Mouse (Mus musculus) MN1 (cell line): ENCODE measurements at regions not wholly inside any gene's neighbourhood (a gene's known extent, or its start where the extent isn't known, plus 50 kb on each side); places are given as distances from the start of the nearest gene placed in this dataset.

Experiments
- DNase-seq: peaks from one replicate; pipeline ENCODE4 v3.0.0-alpha.2; 2016; ENCODE audit warnings: low spot score

DNA sequence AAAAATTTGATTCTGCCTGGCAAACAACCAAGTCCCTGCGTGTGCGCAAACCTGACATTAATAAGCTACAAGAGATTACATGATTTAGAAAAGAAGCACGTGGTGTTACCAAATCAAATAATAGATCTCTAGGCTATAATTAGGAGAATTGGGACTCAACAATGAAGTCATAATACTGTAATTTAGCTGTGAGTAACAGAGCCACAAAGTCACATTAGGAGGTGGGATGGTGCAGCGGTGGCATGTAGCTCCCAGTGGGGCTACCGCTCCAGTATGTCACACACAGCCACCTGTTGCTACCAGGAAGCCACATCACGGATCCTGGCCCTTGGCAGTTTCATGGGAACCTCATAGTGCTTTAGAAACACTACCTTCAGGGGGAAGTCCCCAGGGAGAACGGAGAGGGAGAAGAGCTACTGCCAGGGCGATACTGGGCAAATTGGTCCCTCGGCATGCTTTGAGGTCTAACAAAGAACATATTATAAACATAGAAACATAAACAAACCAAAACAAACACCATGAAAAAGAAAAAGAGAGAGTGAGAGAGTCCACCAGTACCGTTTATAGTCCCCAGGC, 551.2 kb downstream of the Insc start:
- DNase-seq, result no peak

DNA sequence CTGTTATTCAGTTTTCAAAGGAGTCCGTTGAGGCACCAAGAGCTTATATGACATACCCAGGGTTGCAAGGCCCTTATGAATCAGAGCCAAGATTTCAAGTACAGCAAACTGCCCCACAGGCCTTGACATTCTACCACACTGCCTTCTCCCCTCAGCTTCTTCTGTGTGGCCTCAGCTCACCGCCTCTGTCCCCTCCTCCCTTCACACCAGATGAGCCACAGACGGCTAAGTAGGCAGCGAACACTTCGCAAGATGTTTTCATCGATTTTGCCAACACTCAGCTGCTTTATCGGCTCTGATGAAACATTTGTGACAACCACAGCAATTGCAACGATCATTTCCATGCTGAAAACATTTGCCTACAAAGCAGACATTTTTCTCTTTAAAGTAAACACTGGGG, 556.7 kb downstream of the Insc start:
- DNase-seq, result no peak

DNA sequence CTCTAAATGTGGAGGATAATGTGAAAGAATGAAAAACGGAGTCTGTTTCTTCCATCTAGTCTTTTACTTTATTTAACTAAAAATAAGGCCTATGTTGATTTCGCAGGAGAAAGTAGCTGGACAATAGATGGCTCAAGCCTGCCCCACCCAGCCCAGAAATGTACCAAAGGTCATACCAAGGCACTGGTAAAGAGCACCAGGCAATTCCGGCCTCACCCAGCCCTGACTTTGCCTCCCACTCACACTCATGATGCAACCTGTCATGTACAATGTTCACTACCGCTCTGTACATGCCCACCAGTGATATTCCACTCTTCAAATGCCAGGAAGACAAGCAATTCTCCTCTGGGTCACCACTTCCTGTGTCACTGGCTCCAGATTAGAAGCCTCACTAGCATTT, 564.9 kb downstream of the Insc start:
- DNase-seq, result no peak

DNA sequence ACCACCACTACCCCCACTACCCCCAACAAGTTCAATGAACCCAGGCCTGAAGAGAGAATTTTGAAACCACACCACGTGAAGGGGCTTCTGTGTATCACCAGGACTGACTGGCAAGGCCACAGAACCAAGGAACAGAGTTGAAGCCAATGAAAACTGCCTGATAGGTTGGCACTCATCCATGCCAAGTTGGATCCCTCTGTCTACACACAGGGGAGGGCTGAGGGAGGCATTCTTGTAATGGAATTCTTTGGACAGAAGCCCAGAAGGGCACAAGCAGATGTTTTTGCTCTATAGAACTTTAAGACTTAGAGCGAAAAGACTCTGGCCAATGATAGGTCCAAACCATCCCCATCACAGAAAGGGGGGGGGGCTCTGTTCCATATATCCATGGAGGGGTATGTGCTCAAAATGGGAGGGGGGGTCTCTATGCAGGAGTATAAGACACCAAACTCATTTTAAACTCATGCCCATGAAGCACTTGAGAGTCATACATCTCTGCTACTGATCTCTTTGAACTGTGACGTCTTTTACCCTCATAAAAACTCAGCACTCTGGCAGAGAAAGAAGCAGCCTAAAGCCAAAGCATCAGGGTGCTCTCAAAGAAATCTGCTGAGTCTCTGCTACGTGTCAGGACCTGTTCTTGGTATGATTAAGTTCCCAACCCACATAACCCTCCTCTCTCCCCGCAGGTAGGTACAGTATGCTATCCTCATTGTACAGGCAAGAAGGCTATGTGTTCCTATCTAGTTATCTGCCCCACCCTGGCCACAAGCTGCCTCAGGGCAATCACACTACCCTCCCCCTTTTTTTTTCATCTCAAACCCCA, 567.1 kb downstream of the Insc start:
- DNase-seq, result no peak

DNA sequence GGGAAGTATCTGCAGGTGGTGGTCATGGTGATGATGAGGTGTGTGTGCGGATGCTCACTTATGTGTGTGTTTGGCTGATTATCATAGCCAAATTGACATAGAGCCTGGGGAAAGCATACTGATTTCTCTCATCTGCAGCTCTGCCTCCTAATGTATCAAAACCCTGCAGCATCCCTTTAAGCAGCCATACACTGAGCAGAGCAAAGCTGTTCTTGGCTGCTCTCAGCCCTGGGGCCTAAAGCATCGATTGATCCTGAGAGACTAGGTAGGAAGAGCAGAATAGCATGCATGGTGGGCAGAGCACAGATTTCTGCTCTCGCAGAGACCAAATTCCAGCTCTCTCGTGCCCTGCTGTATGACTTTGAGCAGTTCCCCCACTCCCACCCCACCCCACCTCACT, 576.0 kb downstream of the Insc start:
- DNase-seq, result no peak

DNA sequence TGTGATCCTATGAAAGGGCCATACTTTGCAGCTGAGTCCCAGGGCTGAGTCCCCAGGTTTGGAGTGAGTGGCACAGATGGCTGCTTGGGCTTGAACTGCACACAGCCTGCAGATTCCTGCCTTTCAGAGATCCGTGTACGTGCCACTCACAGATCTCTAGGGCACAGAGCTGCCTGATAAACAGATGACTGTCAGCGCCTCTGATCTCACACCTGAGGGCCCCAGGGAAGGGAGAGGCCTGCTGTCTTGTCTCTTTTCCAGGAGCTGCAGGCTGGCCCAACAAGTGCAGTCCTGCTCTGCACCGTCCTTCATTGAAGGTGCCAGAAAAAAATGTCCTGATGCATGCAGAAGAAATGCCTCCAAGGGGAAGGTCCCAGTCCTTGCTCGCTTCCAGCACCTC, 579.5 kb downstream of the Insc start:
- DNase-seq, result no peak

DNA sequence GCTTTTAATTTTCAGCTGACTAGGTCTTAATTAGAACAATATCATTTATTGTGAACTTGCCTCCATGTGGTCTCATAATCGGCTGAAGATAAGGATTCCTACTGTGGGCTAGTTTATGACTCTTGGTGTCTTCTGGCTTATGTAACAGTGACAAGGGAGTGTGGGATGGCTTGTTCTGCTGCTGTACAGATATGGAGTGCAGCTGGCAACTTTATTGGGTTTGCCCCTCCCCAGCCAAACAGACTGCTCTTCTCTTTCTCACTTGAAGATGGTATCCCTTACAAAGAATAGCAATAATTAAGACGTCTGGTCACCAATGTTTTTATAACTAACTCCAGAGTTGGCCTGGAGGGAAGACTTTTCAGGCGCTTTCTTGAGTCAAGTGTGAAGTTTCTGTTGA, 584.8 kb downstream of the Insc start:
- DNase-seq, result no peak

DNA sequence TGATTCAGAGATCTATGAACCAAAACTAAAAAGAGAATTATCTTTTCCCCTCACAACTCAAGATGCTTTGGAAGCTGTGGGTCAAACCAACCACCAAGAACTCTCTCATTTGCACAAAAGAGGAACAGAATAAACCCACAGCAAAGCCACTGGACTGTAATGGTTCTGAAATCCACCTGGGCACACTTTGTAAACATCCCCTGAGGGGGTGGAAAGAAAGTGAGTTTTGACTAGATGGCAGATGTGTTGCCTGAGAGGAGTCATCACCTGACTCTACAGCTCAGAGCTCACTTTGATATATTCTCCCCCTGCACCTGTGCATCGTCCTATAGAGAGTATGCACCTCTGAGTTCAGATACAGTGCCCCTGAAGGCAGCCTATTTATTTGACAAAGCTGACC, 588.2 kb downstream of the Insc start:
- DNase-seq, result no peak

DNA sequence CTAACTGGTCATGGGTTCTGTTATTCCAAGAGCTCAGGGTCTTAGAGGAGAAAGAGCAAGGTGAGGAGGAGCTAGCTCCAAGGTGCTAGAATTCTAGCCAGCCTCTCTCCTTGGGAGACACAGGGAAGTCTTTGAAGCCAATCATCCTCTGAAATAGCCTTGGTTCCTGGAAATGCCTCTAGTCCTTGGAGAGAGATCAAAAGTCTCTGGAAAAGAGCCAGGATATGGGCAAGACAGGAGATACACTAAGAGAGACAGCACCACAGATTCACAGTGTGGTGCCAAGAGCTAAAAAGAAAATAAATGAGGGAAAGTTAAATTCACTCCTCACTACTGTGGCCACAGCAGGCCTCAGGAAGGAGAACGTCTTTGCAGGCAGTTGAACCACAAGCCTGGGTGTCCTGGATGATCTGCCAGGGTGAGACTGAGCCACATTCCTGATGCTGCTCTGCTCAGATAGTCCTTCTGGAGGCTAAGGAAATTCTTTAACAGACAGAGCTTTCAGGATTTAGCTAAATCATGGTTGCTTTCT, 589.6 kb downstream of the Insc start:
- no peak for DNase-seq

DNA sequence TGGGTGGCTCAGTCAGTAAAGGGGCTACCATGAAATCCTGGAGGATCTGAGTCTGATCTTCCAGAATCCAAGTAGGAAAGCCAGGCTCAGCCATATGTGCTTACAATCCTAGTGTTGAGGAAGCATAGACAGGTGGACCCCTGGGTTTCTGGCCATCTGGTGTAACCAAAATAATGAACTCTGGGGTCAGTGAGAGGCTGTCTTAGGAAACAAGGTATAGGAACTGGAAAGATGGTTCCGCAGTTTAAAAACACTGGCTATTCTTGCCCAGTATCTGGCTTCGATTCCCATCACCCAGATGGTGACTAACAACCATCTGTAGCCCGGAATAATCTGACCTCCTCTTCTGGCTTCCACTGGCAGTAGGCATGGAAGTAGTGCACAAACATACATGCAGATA, 591.6 kb downstream of the Insc start:
- no peak for DNase-seq

DNA sequence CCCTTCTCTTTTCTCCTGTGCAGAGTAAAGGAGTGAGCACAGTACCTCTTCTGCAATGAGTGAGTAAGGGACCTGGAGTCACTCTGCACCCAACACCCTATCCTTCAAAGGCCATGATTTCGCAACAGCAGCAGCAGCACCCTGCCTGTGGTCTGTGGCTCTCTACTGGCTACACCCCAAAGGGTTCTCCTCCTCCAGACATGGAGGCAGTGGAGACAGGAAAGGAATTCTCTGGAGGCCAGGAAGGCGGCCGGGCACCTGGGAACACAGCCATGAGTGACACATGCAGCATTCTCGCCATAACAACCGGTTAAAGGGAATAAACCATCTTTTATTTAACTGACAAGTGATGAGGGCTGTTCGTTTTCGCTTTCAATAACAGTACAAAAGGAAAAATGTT, 596.7 kb downstream of the Insc start:
- DNase-seq, result no peak

DNA sequence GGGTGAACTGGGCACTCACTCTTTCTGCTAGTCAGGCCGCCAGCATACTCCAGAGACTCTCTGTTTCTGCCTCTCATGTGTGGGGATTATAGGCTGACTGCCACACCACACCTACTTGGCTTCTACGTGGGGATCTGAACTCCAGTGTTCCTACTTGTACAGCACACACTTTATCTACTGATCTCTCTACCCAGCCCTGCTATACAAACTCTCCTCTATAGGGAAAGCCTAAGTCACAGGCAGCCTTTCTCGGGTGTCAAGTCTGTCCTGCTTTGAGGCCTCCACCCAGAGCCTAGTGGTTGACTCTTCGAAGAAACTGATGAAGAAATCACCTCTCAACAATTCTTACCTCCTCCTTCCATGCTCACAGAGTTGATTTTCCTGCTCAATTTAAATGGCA, 597.5 kb downstream of the Insc start:
- DNase-seq, result no peak

DNA sequence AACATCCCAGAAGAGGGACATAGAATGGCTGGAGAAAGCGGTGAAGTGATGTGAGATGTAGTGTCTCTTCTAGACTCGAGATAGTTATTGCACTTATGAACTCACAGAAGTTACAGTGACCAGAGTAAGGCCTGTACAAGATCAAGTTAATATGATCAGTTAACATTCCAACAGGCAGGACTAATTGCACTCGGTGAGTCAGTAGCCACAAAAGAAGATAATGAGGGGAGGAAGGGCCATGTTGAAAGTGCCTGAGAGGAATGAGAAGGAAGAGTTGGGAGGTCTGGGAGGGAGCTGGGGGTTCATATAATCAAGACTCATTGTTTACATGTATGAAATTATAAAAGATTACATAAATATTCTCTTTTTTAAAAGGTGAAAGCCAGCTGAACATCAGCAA, 602.3 kb downstream of the Insc start:
- no peak for DNase-seq

DNA sequence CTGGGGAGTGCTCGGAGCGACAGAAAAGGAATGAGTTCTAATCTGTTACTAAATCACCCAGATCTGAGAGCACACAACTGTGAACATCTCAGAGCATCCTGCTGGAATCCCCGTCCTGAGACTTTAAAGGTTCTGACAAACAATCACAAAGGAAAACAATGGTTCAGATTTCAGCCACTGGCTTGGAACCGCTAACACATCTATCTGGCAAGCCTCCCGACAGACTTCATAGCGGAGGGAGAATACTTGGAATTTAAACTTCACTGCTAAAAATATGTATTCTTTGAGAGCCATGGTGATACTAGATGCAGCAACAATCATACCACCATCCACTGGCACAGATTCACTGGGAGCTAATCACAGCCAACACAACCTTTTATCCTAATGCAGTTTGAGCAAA, 615.2 kb downstream of the Insc start:
- no peak for DNase-seq

DNA sequence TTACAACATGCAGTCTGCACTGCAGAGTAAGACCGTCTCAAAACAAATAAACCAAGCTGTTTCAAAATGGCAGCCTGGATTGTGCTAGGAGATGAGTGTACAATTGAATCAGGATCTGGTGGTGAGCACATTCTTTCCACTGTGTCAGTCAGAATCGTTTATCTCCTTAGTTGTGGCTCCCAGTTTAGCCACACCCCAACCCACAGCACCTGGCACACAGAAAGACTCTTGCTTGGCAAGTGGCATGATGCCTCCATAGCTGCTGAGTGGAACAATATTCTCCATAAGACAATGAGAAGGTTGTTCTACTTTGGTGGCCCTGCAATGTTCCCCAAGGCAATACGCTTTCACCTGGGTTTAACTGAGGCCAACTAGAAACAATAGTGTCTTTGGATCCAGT, 616.6 kb downstream of the Insc start:
- no peak for DNase-seq

DNA sequence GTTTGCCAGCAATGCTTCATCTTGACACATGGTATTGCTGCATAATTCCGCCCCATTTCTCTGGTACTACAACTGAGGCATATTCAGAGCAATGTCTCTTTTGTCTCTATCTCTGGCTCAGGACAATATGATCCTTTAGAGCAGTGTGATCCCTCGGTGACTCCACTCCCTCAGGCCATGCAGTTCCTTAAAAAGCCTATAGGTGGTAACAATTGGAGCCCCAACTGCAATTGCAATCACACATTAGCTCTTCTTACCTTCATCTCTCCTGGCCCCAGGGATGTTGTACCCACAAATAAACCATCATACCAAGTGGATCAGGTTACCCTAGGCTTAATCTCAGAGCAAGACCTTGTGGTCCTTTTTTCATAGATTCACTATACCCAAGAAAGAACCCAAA, 618.6 kb downstream of the Insc start:
- DNase-seq, result no peak

DNA sequence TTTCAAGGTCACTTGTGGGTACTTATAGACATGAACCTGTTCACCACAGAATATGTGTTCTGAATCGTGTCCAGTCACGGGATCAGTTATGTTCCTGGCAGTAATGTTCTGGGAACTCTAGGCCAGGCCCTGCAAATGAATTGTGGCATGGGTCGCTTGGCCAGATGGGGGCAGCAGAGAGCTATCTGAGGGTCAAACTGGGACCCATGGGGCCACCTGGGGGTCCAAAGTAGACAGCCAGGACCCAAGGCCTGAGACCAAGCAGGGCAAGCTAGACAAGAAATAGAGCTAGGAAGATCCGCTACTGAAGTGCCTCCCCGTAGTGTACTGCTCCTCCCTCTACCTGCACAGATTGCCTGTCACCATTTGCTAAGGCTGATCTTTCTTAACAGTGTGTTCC, 623.4 kb downstream of the Insc start:
- no peak for DNase-seq

DNA sequence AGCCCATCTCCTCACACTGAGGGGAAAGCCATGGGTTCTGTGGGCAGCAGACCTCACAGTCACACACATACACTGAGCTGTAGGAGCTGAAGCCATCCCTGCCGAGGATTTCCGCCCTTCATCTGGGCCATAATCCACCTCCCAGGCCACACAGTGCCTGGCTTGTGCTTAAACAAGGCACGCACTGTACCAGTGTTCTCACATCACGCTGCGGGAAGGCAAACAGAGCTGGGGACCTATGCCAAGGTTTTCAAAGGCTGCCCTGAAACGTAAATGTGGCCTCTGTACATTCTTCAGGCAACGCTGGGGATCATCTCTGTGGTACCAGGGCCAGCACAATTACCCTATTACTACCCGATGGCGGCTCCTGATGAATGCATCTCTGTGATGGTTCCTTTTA, 627.6 kb downstream of the Insc start:
- no peak for DNase-seq

DNA sequence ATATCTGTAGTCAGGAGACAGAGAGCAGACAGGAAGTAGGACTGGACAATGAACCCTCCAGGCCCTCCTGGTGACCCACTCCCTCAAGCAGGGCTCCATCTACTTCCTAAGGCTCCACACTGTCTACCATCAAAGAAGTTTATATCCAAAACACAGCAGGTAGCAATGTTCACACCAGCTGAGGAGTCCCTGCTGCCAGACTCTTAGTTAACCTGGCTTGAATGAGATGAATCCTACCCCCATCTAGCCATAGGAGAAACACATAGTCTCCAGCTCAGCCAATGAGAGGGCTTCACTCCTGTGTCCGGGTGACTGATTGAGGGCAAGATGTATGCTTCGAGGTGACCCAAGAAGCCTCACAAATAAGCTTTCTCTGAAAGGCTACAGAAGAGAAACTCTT, 629.4 kb downstream of the Insc start:
- no peak for DNase-seq

DNA sequence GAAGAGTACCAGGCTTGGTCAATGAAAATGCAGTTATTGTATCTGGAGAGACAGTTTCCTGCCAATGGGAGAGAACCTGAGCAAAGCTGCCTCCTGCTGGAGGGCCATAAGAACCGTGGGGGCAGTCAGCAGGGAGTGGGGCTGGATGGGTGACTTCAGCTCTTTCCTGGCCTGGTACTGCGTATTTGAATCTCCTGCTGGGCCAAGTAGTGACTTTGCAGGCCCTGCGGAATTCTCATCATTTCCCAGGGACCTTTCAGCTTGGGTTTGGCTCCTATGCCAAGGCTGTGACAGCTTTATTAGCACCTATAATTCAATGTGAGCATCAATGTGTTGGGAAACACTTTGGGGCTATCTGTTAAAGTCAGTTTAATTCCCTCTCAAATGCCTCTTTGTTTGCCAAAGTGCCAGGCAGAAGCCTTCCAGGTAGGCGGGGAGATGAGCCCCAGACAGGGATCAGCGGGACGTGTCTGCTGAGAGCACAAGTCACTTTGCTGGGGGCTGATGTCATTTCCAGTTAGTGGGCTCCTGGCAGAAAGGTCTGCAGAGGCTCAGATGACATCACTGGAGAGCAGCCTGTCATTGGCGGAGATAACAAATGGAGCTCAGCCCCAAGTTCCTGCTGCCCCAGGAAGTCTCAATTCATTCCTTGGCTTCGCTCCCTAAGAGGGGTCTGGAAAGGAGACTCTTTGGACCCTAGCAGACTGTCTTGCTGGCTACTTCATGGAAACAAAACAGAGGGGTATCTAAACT, 630.5 kb downstream of the Insc start:
- DNase-seq, result no peak

DNA sequence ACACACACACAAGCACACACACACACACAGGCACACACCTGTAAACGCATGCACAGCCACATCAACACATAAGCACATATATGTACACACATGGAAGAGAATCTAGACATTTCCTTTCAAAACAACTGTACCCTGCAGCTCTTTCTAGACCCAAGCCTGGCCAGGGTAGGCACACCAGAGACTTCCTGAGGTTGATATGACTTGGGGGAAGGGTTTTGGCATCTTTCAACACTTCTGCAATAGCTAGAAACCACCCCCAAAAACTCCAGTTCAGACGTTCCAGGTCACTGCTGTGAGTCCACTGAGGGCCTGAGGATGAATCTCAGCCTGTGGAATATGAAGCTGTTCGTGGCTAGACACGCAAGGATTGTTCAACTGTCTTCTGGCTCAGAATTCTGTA, 632.6 kb downstream of the Insc start:
- no peak for DNase-seq

DNA sequence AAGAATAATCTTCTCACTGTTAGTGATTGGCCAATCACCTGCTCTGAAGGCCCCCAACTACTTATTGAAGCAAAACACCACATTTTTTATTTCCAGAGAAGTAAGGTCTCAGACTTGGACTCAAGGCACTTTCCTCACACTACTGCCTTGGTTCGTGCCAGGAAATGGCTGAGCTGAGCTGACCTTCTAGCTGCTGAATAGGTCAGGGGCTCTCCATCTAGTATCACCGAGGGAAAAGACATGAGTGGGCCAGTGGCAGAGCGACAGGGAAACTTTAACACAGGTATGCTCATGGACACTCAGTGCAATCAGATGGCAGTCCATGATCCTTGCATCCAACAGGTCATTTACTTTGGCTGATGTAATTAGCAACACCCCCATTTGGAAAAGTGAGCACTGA, 635.3 kb downstream of the Insc start:
- no peak for DNase-seq

DNA sequence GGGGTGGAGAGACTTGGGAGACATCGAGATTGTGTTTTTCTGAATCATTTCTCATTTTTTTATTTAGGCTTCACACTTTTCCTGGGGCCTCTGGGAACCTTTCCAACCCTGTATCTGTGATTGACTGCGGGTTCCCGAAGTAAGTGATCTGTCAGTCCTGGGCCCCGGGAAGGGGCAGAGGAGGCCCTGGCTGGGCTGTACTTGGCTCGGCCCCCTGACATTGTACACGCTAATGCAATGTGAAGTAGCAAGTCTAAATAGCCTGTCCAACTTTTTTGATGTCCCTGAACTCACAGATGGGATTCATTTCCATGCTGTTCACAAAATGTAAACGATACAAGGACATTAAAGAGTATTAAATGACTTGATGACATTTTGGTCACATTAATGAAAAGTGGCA, 636.1 kb downstream of the Insc start:
- no peak for DNase-seq
